Mouse (Mus musculus): Measurements from ENCODE around the gene Plet1.

DNA sequence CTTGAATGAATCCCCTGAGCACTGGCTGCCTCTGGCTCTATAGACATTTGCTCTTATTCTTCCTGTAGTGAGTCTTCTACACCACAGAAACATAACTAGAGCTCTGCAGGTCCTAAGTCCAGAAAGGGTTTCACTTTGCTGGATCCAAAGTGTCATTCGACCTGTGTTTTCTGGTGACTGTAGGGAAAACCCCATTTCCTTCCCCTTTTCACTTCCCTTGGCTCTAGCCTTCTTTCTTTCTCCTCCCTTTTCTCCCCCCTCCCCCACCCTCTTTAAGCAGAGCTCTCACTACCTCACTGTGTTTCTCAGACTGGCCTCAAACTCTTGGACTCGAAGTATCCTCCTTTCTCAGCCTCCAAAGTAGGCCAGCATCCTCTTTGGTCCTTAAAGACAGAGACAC lies 34.8 kb upstream of the Plet1 start:
- TF ChIP-seq POLR2A (IDR thresholded peaks at IDR 0.05; ENCODE audit: borderline replicate concordance, low read depth, low read length) (no peak), CTCF (IDR thresholded peaks at IDR 0.05; ENCODE audit: low read depth, low read length) (no peak)
